Mouse (Mus musculus): Measurements from ENCODE around the gene Asb7. TPM values are rescaled to one million over a fixed set of nuclear protein-coding genes. Genes with fewer than 3 reads are reported as not detected.

Gene Asb7
- polyA plus RNA-seq, 1 experiment from 2014 or later, result 10.6 TPM

GRCm38 (mm10) chr7:66629419-66629818 lies 60.0 kb downstream of the Asb7 start:
- ATAC-seq (ENCODE audit: insufficient number of reproducible peaks, insufficient read depth, low FRiP score, low read depth), result no peak

GRCm38 (mm10) chr7:66623436-66623835 lies 66.0 kb downstream of the Asb7 start:
- H3K27ac ChIP-seq (replicated peaks in 1 of 2; ENCODE audit: control insufficient read depth in 1 of 2, insufficient read depth in 1 of 2, low read depth in 2 of 2, low read length in 2 of 2), result no peak overlapping the region
- WGBS, result 54% methylated on average over 3 of the region's 3 CpGs
- H3K36me3 ChIP-seq (ENCODE audit: control insufficient read depth, insufficient read depth, low read length), result no peaks in the 10 kb centered on the region

More at GRCm38 (mm10) chr7:66629419-66629818, 60.0 kb downstream of the Asb7 start:
- WGBS, result 75% methylated on average over 4 of the region's 4 CpGs
- Histone ChIP-seq H3K27ac (replicated peaks in 1 of 2; ENCODE audit: control insufficient read depth in 1 of 2, insufficient read depth in 1 of 2, low read depth in 2 of 2, low read length in 2 of 2) (no peak overlapping the region), H3K4me1 (ENCODE audit: control insufficient read depth in 2 of 2, insufficient read depth in 2 of 2, low read length in 2 of 2) (no peaks in the 10 kb centered on the region), H3K9me3 (ENCODE audit: control insufficient read depth, low read length) (peaks cover 4% of the 10 kb centered on the region; the same call in 1 of the 2 replicates), H3K9ac (ENCODE audit: low read length) (no peak overlapping the region), H3K36me3 (ENCODE audit: control insufficient read depth, insufficient read depth, low read length) (no peaks in the 10 kb centered on the region), H3K4me3 (ENCODE audit: control insufficient read depth in 1 of 2, insufficient read depth in 1 of 2, low read depth in 1 of 2, low read length in 2 of 2) (no peak overlapping the region), H3K27me3 (ENCODE audit: control insufficient read depth, insufficient read depth, low read length) (no peaks in the 10 kb centered on the region), H3K4me2 (ENCODE audit: low read length) (no peak overlapping the region)

GRCm38 (mm10) chr7:66601846-66602245 lies 87.5 kb downstream of the Asb7 start:
- Histone ChIP-seq H3K4me3 (ENCODE audit: control insufficient read depth in 1 of 2, insufficient read depth in 1 of 2, low read depth in 1 of 2, low read length in 2 of 2) (no peak overlapping the region), H3K9me3 (ENCODE audit: control insufficient read depth, low read length) (no peaks in the 10 kb centered on the region), H3K27me3 (ENCODE audit: control insufficient read depth, insufficient read depth, low read length) (no peaks in the 10 kb centered on the region), H3K4me1 (ENCODE audit: control insufficient read depth in 2 of 2, insufficient read depth in 2 of 2, low read length in 2 of 2) (peaks cover 0 to 2% of the 10 kb centered on the region in 2 experiments; a peak in 1 of 4 replicates), H3K27ac (replicated peaks in 1 of 2; ENCODE audit: control insufficient read depth in 1 of 2, insufficient read depth in 1 of 2, low read depth in 2 of 2, low read length in 2 of 2) (no peak overlapping the region), H3K9ac (ENCODE audit: low read length) (no peak overlapping the region), H3K4me2 (ENCODE audit: low read length) (no peak overlapping the region), H3K36me3 (ENCODE audit: control insufficient read depth, insufficient read depth, low read length) (no peaks in the 10 kb centered on the region)
- ATAC-seq (ENCODE audit: insufficient number of reproducible peaks, insufficient read depth, low FRiP score, low read depth), result no peak

More at GRCm38 (mm10) chr7:66623436-66623835, 66.0 kb downstream of the Asb7 start:
- H3K27me3 ChIP-seq (ENCODE audit: control insufficient read depth, insufficient read depth, low read length), result no peaks in the 10 kb centered on the region
- H3K4me1 ChIP-seq (ENCODE audit: control insufficient read depth in 2 of 2, insufficient read depth in 2 of 2, low read length in 2 of 2), result no peaks in the 10 kb centered on the region
- H3K9me3 ChIP-seq (ENCODE audit: control insufficient read depth, low read length), result peaks cover 4% of the 10 kb centered on the region; the same call in 1 of the 2 replicates
- no peak overlapping the region for H3K4me3 ChIP-seq (ENCODE audit: control insufficient read depth in 1 of 2, insufficient read depth in 1 of 2, low read depth in 1 of 2, low read length in 2 of 2)
- H3K4me2 ChIP-seq (ENCODE audit: low read length), result no peak overlapping the region
- H3K9ac ChIP-seq (ENCODE audit: low read length), result no peak overlapping the region
- no peak for ATAC-seq (ENCODE audit: insufficient number of reproducible peaks, insufficient read depth, low FRiP score, low read depth)

- WGBS, result 66% methylated on average over 12 of the region's 12 CpGs
- Histone ChIP-seq H3K27ac (replicated peaks in 1 of 2; ENCODE audit: control insufficient read depth in 1 of 2, insufficient read depth in 1 of 2, low read depth in 2 of 2, low read length in 2 of 2) (peak overlapping the region; percentile 27 to 29; a peak in 2 of 4 replicates), H3K4me1 (ENCODE audit: control insufficient read depth in 2 of 2, insufficient read depth in 2 of 2, low read length in 2 of 2) (peaks cover 0 to 2% of the 10 kb centered on the region in 2 experiments; a peak in 1 of 4 replicates), H3K9ac (ENCODE audit: low read length) (no peak overlapping the region), H3K4me3 (ENCODE audit: control insufficient read depth in 1 of 2, insufficient read depth in 1 of 2, low read depth in 1 of 2, low read length in 2 of 2) (no peak overlapping the region), H3K4me2 (ENCODE audit: low read length) (no peak overlapping the region), H3K27me3 (ENCODE audit: control insufficient read depth, insufficient read depth, low read length) (no peaks in the 10 kb centered on the region), H3K36me3 (ENCODE audit: control insufficient read depth, insufficient read depth, low read length) (no peaks in the 10 kb centered on the region), H3K9me3 (ENCODE audit: control insufficient read depth, low read length) (no peaks in the 10 kb centered on the region)
- ATAC-seq (ENCODE audit: insufficient number of reproducible peaks, insufficient read depth, low FRiP score, low read depth), result no peak
Observed at GRCm38 (mm10) chr7:66600622-66601610, 88.5 kb downstream of the Asb7 start.

GRCm38 (mm10) chr7:66600126-66600525 lies 89.3 kb downstream of the Asb7 start:
- H3K36me3 ChIP-seq (ENCODE audit: control insufficient read depth, insufficient read depth, low read length), result no peaks in the 10 kb centered on the region
- H3K9ac ChIP-seq (ENCODE audit: low read length), result no peak overlapping the region
- H3K4me2 ChIP-seq (ENCODE audit: low read length), result no peak overlapping the region
- H3K27ac ChIP-seq (replicated peaks in 1 of 2; ENCODE audit: control insufficient read depth in 1 of 2, insufficient read depth in 1 of 2, low read depth in 2 of 2, low read length in 2 of 2), result no peak overlapping the region
- H3K27me3 ChIP-seq (ENCODE audit: control insufficient read depth, insufficient read depth, low read length), result no peaks in the 10 kb centered on the region
- H3K4me1 ChIP-seq (ENCODE audit: control insufficient read depth in 2 of 2, insufficient read depth in 2 of 2, low read length in 2 of 2), result peaks cover 0 to 2% of the 10 kb centered on the region in 2 experiments; a peak in 1 of 4 replicates
- no peak overlapping the region for H3K4me3 ChIP-seq (ENCODE audit: control insufficient read depth in 1 of 2, insufficient read depth in 1 of 2, low read depth in 1 of 2, low read length in 2 of 2)
- 72% methylated on average over 3 of the region's 3 CpGs for WGBS
- no peak for ATAC-seq (ENCODE audit: insufficient number of reproducible peaks, insufficient read depth, low FRiP score, low read depth)
- no peaks in the 10 kb centered on the region for H3K9me3 ChIP-seq (ENCODE audit: control insufficient read depth, low read length)

GRCm38 (mm10) chr7:66597900-66598299 lies 91.5 kb downstream of the Asb7 start:
- no peak overlapping the region for H3K9ac ChIP-seq (ENCODE audit: low read length)
- no peaks in the 10 kb centered on the region for H3K9me3 ChIP-seq (ENCODE audit: control insufficient read depth, low read length)
- H3K27me3 ChIP-seq (ENCODE audit: control insufficient read depth, insufficient read depth, low read length), result no peaks in the 10 kb centered on the region
- H3K4me2 ChIP-seq (ENCODE audit: low read length), result no peak overlapping the region
- ATAC-seq (ENCODE audit: insufficient number of reproducible peaks, insufficient read depth, low FRiP score, low read depth), result no peak
- no peak overlapping the region for H3K4me3 ChIP-seq (ENCODE audit: control insufficient read depth in 1 of 2, insufficient read depth in 1 of 2, low read depth in 1 of 2, low read length in 2 of 2)
- H3K27ac ChIP-seq (replicated peaks in 1 of 2; ENCODE audit: control insufficient read depth in 1 of 2, insufficient read depth in 1 of 2, low read depth in 2 of 2, low read length in 2 of 2), result no peak overlapping the region
- 94% methylated on average over 3 of the region's 3 CpGs for WGBS
- no peaks in the 10 kb centered on the region for H3K36me3 ChIP-seq (ENCODE audit: control insufficient read depth, insufficient read depth, low read length)
- H3K4me1 ChIP-seq (ENCODE audit: control insufficient read depth in 2 of 2, insufficient read depth in 2 of 2, low read length in 2 of 2), result peaks cover 0 to 2% of the 10 kb centered on the region in 2 experiments; a peak in 1 of 4 replicates
